Mouse (Mus musculus) fibroblast of lung, adult 2 months (primary cell): ENCODE results near the gene Slamf1.

Experiments
- DNase-seq: peaks from one replicate; pipeline ENCODE4 v3.0.0-alpha.2; 2011; ENCODE audit warnings: low read depth

Gene Slamf1

DNA sequence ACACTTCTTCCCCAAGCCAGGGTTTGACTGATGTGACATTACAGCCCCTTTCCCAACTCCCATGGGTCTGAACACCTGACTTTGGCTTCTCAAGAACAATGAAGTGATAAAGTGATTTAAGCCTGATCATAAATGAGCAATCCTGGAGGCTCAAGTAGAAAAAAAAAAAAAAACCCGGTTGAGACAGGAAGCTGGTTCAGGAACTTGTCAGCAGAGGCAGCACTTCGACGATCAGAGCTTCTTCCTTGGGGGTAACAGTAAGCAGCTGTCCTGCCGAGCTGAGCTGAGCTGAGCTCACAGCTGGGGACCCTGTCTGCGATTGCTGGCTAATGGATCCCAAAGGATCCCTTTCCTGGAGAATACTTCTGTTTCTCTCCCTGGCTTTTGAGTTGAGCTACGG is at the start of gene Slamf1:
Slamf1 (plus strand) TSS at position 230 of the 400 bp plus-strand sequence.
- DNase-seq: no peak

DNA sequence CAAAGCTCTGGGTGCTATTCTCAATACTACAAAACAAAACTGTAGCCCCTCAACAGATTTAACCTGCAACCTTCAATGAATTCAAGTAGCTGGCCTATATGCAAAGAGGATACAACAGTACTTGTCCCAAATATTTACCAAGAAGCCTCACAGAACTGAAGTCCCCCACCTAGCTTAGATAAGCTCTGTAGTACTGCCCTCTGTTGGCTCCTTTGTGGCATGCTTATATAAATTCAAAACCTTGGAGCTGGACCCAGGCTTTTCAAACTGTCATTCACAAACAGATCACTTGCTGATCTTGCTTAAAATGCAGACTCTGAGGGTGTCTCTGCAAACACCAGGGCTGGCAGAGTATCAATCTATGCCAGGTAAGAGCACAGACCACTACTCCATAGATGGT is 35.7 kb upstream of the Slamf1 start:
- DNase-seq: no peak

DNA sequence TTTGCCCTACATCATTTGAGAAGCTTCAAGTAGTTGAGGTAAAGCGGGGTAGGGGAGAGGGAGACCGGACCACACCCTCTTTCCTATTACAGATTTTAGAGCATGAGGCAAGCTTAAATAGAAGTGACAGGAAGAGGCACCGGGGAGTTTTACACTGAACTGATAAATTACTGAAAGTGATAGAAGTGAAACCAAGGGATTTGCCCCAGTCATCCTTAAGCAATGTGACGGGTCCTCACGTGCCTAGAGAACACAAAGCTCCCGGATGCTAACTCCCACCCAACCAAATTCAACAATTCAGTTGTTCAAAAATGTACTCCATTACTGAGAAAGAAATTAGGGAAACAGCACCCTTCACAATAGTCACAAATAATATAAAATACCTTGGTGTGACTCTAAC is 32.0 kb upstream of the Slamf1 start:
- DNase-seq: no peak

DNA sequence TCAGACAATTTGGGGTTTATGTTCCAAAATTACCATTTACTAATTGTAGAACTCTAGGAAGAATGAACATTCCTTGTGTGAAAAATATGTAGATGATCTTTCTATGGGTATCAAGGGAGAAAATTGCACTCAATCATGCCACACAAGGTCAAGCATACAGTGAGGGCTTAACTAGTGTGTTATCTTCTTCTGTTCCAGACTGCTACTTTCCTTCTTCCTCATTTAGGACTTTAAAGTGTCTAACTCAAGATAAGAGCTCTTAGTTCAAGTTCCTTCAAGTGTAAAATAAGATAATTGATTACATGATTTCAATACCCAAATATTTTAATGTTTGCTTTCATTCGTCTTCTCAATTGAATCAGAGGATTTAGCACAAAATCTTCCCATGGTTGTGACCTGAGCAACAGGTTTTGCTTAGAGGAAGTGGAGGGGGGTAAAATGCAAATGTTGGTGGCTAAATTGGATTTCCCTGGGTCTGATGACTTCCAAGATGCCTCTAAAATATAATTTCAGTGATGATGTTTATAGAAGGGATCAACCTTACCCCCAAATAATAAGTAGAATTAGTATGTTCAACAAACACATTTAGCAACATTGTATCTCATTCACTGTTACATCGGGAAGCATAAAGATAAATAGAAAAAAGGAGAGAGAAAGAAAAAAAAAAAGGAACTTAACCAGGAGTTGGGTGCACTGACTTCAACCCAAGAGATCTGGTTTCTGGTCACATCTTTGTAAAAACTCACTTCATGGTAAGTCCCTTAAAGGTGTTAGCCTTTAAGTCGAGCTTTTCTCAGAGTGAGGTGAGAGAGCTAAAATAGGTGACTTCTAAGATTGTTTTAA is 18.6 kb upstream of the Slamf1 start:
- no peak for DNase-seq

DNA sequence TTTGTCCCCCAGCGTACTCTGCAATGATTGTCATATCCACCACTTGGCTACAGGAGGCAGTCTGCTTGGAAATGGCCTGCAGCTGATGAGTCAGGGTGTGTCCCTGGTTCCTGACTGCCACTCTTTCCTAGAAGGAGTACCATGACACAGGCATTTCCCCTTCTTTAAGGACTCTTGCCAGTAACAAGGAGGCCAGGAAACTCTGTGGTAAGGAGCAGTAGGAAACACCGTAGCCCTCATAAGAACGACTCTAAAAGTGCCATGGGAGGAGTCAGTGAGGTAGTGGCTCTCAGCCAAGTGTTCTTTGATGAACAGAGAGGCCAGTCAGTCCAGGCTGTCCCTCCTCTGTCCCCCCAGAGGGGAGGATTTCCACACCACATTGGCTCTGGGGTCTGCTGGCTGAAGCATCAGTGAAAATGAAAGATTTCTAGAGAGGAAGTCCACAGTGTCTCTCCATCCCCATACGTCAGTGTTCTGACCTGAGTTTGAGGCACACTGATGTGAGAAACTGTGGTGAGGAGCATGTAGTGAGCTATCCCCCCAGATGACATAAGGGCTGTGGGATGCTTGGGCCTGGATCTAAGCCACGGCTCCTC is 5.0 kb upstream of the Slamf1 start:
- no peak for DNase-seq

DNA sequence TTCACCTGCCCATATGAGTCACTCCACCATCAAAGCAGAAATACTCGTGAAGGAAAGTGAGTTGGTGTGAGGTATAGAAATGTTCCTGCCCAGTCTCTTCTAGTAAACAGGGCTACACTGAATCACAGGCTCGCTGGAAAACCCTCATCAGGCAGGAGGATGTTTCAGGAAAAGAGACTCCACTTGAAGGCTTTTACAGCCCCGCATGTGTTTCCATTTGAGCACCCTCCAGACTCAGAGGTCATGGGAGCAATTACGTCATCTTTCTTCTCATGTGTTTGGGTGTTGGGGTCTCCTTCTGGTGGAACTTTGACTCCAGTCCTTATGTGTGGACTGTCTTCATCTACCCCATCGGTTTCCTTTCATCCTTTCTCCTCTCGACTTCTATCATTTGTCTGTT is 4.1 kb downstream of the Slamf1 start:
- DNase-seq: no peak

DNA sequence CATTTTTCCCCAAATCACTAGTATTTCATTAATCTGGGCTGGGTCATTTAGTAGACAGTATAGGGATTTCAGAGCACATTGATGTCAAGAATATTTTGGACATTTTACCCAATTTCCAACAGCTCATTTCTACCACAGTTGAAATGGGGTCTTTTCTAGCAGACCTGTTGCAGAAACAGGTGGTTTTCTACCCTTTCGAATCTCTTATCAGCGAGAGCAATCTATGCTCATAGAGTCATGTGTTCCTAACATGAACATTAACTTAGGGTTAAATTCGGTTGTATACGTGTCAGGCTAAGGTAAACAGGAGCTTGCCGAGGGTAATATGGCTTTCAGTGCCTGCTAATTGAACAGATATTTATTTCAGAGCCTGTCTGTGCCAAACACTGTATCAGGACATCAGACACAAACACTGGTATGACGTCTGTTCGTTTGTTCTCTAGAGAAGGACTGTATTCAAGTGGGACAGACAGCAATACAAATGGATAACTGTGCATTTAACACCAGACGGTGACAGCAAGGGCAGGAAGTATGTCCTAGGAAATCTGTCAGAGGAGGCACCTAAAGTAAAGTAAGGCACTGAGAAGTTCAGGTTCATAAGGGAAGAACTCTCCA is 5.3 kb downstream of the Slamf1 start:
- DNase-seq: no peak

DNA sequence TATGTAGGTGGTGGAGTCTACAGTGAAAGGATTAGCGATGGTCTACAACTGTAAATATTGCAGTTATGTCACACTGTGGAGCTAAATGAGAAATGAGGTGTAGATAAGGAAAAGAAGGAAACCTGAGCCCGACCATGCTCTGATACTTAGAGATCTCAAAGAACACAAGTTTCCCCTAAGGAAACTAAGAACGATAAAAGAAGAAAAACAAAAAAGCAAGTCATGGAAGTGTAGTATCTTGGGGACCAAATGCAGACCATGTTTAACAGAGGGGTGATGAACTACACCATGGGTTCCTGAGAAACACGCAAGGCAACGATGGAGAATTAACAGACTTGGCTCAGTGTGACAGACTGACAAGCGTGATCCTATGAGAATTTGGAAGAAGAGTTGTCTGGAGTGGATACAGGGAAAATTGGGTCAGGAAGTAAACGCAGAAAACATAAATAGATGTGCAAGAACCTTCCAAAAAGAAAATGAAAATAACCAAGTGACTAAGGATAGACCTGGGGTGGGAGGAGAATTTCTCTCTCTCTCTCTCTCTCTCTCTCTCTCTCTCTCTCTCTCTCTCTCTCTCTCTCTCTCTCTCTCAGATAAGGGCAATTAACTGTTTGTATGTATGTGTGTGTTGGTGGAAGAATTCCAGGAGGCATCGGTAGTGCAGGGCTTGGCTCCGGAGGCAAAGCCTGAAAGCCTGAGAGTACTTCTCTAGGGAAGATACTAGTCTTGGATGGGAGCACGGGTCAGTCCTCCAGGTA is 6.5 kb downstream of the Slamf1 start:
- DNase-seq: no peak

DNA sequence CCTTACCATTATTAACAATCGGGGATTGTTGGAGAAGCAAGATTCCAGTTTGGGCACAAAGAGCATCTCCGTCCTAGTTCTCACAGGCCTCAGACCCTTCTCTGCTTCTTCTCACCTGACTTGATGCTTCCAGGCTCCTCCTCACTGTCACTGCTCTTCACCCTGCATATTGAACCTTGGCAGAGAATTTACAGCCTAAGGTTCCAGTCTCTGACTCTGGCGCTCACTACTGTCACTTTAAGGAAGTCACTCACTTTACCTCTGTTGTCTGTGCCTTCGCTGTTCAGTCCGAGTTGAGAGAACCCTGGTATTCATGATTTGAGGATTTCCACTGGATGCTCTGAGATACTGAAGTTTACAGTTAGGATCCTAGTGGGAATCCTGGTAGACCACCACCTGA is 7.3 kb downstream of the Slamf1 start:
- DNase-seq: no peak

DNA sequence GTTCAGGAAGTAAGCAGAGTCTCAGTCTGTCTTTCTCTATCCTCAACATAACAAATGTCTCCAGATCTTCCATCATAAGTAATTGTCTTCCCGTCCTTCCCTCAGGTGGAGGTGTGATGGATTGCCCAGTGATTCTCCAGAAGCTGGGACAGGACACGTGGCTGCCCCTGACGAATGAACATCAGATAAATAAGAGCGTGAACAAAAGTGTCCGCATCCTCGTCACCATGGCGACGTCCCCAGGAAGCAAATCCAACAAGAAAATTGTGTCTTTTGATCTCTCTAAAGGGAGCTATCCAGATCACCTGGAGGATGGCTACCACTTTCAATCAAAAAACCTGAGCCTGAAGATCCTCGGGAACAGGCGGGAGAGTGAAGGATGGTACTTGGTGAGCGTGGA is 7.8 kb downstream of the Slamf1 start:
- no peak for DNase-seq

DNA sequence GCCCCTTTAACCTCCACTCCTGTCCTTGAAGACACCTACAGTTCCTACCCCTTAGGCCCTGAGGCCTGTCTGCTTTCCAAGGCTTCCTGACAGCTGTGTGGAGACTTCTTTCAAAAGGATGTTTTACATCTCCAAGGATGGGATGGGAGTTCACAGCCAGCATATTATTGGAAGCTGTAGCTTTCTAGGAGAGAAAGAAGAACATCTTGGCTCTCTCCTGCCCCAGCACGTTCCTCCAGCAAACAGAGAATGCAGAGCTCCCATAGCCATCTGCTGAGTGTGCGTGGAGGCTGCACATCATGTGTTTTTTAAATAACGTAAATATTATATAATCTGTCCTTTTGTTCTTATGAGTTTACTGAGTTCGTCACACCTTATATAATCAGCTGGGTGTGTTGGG is 8.9 kb downstream of the Slamf1 start:
- DNase-seq: no peak

DNA sequence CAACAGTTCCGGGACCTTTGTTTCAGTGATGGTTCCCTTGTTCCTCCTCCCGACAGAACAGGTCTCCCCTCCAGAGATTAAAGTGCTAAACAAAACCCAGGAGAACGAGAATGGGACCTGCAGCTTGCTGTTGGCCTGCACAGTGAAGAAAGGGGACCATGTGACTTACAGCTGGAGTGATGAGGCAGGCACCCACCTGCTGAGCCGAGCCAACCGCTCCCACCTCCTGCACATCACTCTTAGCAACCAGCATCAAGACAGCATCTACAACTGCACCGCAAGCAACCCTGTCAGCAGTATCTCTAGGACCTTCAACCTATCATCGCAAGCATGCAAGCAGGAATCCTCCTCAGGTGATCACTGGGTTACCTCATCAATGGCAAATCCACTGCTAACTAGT is 10.1 kb downstream of the Slamf1 start:
- no peak for DNase-seq

DNA sequence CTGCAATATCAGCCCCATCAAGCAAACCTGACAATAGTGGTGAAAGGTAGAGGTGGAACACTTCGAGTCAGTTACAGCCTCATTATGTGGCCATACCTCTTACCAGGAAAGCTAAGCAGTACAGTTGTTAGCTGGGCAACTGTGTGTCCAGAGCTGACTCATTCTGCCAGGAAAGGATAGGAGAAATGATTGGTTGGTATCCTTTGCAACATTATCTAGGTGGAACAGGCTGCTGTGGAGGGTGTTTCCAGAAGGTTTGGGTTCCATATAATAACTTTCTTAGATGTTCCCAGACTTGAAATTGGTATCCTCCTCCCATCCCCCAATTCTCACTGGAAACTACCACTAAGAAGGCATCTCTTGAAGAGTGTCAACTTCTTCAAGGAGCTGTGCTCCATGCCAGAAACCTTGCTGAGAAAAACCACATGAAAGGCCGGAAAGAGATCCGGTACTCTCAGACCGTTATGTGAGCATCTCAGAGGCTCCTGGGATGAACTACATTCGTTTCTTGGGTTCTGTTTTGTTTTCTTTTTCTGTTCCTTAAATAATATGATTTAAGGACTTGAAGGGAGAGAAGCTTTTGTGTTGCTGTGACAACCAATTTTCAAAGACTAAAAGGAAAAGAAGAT is 15.5 kb downstream of the Slamf1 start:
- DNase-seq: no peak

DNA sequence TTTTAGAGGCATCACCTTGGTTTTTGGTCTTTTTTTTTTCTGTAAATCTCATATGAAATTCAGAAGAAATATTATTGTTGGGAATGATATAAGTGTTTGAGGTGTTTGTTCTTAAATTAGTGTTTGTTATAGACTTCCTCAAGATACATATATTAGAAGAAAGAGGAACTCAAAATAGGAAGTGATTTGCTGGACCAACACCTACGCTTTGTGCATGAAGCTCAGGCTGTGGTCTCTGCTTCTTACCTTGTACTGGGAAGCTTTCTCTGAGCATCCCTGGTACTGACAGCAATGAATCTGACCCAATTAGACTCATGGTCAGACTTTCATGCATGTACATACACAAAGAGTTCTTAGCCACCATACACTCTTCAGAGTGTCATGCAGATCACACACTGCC is 18.9 kb downstream of the Slamf1 start:
- DNase-seq: no peak

DNA sequence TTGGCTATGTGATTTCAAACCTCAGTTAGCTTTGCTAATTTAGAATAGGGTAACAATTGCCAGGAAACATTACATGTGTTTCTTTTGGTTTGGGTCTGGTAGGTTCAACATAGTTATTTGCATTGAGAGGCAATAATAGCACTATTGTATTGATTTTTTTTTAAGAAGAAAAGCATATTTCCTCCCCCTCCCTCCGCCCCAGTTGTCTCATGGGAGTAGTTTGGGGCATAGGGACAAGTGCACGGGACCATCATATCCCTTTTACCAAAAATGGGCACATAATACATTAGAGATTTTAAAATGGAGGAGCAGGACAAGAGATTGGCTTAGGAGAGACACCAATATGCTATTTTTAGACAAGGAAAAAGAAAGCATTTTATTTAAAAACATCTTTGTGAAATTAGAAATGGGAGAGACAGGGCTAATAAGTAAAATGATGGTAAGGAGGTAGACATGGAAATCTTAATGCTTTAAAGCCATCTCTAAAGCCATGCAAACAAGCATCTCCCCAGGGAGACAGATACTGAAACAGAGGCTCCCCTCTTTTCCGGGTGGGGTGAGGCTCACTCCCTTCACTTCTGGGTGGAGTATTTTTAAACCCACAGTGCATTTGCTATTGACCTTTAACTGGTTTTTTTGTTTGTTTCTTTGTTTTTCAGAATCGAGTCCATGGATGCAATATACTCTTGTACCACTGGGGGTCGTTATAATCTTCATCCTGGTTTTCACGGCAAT is 20.5 kb downstream of the Slamf1 start:
- no peak for DNase-seq

DNA sequence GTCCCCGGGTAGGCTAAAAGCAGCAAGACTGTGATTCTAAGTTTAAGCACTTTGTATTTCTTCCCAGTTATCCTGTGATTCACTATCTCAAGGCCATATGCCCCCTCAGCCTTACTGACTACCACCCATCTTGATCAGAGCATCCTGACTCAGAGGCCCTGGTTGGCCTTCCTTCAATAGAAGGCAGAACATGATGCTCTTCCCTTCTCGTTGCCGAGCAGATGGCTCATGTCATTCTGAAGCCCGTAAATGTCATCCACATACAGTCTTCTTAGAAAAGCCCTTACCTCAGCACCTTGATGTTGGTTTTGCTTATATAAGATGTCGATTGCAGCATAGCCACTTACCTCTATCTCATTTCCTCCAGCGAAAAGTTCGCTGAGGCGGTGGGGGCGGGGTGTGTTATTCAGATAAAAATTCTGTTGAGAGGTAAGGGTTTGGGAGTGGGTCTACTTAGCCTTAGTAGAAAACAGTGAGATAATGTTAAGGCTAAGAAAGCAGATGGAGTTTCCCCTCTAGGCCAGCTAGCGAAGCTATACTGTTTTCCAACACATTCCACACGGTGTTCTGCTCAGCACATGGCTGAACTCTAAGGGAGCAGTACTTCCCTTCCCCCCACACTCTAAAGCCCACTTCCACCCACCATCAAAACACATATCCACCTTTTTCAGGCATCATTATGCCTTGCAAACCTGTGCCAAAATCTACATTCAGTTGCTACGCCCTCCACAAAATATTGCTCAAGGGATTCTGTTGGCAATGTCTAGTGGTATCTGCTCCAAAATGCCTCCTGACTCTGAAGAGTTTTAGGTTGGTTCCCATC is 21.7 kb downstream of the Slamf1 start:
- DNase-seq: no peak

DNA sequence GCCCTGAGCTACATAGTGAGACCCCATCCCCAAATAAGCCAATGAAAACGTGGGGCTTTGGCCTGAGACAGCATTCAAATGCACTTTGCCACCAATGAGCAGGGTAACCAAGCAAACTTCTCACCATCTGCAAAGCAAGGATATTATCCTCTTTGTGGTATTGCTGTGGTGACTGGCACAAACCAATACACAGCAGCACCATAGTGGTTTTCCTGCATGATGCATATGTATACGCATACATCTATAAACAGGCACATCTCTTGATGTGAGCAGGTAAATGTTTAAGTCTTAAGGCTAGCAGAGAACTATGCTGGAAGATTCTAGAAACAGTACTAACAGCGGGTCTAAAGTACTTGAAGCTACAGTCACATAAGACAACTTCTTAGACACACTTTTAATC is 22.5 kb downstream of the Slamf1 start:
- DNase-seq: no peak

DNA sequence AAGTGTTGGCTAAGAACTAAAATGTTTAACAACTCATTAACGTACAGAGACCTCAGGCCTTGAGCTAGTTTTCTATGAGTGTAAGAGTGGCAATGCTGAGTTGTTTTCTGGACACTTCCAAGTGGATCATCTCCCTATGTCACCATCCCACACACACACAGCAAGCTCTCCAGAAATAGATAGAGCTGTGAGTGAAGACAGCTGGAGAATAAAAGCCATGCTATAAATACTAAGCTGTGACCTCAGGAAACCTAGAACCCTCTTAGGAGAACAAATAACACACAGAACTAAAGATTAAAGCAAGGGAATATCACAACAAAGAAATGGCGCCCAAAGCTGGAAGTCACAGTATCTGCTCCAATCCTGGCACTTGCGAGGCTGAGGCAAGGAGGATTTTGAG is 24.6 kb downstream of the Slamf1 start:
- DNase-seq: no peak

DNA sequence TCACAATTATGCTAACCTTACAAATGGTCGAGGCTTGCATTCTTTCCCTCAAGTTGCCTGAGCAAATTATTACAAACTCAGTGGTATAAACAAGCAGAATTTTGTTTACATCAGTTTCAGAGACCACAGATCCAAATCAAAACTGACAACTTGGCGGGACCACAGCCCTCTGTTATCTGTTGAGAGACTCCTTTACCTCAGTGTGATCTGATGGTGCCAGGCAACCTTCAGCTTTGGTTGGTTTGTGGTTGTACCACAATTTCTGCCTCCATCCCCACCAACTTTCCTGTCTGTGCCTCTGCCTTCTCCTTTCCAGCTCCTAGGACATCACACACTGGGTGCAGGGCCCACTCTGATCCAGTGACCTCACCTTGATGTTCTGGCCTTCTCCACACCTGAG is 29.3 kb downstream of the Slamf1 start:
- DNase-seq: no peak

DNA sequence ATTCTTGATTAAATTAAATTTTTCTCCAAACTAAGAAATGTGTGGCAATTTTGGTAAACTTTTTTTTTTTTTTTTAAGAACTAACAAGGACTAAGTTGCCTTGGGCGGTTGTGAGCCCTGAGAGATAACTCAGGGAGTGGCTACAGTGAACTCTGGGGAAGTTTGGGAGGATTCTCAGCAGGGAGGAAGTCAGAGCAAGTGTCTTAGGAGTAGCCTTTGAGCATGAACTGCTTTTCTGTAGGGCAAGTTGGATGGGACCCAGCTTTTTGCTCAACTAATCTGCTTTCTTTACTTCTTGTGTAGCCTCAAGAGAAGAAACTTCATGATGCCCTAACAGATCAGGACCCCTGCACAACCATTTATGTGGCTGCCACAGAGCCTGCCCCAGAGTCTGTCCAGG is 30.9 kb downstream of the Slamf1 start:
- no peak for DNase-seq

DNA sequence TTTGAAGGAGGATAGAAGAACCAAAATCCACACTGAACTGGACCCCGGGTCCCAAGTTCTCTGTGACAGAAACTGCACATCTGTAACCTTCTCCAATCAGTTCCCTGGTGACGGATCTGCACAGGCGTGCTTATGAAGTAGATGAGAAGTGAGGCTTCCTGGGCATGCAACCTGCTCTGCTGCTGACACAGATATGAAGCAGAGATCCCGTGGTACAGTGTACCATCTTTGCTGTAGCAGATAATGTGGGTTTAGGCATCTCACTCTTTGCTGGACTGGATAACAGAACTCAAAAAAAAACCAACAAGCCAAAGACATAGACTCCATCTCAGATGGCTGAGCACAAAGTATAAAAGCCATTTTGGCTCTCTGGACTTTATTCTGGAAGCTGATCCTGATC is 32.7 kb downstream of the Slamf1 start:
- DNase-seq: no peak
